Mouse (Mus musculus) embryonic facial prominence, embryonic 12.5 days (tissue): ENCODE results near the gene Gfi1b. TPM values are rescaled to one million over a fixed set of nuclear protein-coding genes. Genes with fewer than 3 reads are reported as not detected.

Experiments
- ATAC-seq: fragments of 200-750 bp; cut with Nextera tagmentation; 2 replicates; pipeline ENCODE4 v1.8.0; 2017; ENCODE audit not compliant: insufficient number of reproducible peaks, insufficient read depth, low FRiP score, low TSS enrichment
- H3K27ac ChIP-seq: fragments of 300-500 bp; sonication (generic); 2 replicates; pipeline ENCODE4 v1.5.1; 2016; ENCODE audit warnings: mild to moderate bottlenecking
- H3K27me3 ChIP-seq: fragments of 300-500 bp; sonication (generic); 2 replicates; pipeline ENCODE4 v1.6.1; 2016; ENCODE audit warnings: mild to moderate bottlenecking, moderate library complexity
- H3K36me3 ChIP-seq: fragments of 300-500 bp; sonication (generic); 2 replicates; pipeline ENCODE4 v1.6.1; 2016; ENCODE audit warnings: mild to moderate bottlenecking
- H3K4me1 ChIP-seq: fragments of 300-500 bp; sonication (generic); 2 replicates; pipeline ENCODE4 v1.6.1; 2016
- H3K4me2 ChIP-seq: fragments of 300-500 bp; sonication (generic); replicated peaks from 2 replicates; pipeline ENCODE4 v1.6.1; 2016; ENCODE audit warnings: mild to moderate bottlenecking, moderate library complexity
- H3K4me3 ChIP-seq: fragments of 300-500 bp; sonication (generic); 2 replicates; pipeline ENCODE4 v1.5.1; 2016; ENCODE audit warnings: mild to moderate bottlenecking
- H3K9ac ChIP-seq: fragments of 300-500 bp; sonication (generic); 2 replicates; pipeline ENCODE4 v1.6.1; 2016; ENCODE audit warnings: mild to moderate bottlenecking, moderate library complexity
- H3K9me3 ChIP-seq: fragments of 300-500 bp; sonication (generic); 2 replicates; pipeline ENCODE4 v1.6.1; 2016; ENCODE audit warnings: mild to moderate bottlenecking, moderate library complexity
- WGBS: fragments of 180-500 bp; shearing (Covaris S2); methylation state at CpG from one replicate; pipeline ENCODE4 v1.1.7; 2016; 5-methylcytosine and 5-hydroxymethylcytosine counted together
- polyA plus RNA-seq: library from polyadenylated mRNA; unstranded; fragments of >200 nt; fragmentation: Nextera tagmentation; extraction: Ambion mirVana; gene quantifications from 2 replicates; pipeline ENCODE4 v1.2.1, GENCODE M21; 2016

The Gfi1b gene
- polyA plus RNA-seq, 1 experiment from 2014 or later: 1.0 TPM

GRCm38 (mm10) chr2:28639794-28640193 lies 18.0 kb upstream of the Gfi1b start:
- no peak overlapping the region for H3K27ac ChIP-seq
- no peak overlapping the region for H3K9ac ChIP-seq
- no peak for ATAC-seq
- no peaks in the 10 kb centered on the region for H3K36me3 ChIP-seq
- H3K27me3 ChIP-seq: no peaks in the 10 kb centered on the region
- WGBS: 48% methylated on average over 7 of the region's 7 CpGs
- H3K4me3 ChIP-seq: no peak overlapping the region
- no peaks in the 10 kb centered on the region for H3K9me3 ChIP-seq
- peaks cover 30% of the 10 kb centered on the region; the same call in 1 of the 2 replicates for H3K4me1 ChIP-seq
- no peak overlapping the region for H3K4me2 ChIP-seq

- peaks cover 30% of the 10 kb centered on the region; the same call in 1 of the 2 replicates for H3K4me1 ChIP-seq
- WGBS: 4% methylated on average over 9 of the region's 9 CpGs
- 0 out of 2 replicates have a peak overlapping the region, but pooled peaks have one; percentile 30 for H3K9ac ChIP-seq
Observed at GRCm38 (mm10) chr2:28638886-28639285, 17.1 kb upstream of the Gfi1b start.

GRCm38 (mm10) chr2:28638352-28638751 lies 16.6 kb upstream of the Gfi1b start:
- ATAC-seq: no peak
- Histone ChIP-seq H3K4me2 (peak overlapping the region; percentile 45), H3K36me3 (no peaks in the 10 kb centered on the region), H3K27me3 (no peaks in the 10 kb centered on the region), H3K27ac (peak overlapping the region; percentile 57; the same call in 1 of the 2 replicates), H3K4me1 (peaks cover 30% of the 10 kb centered on the region; the same call in 1 of the 2 replicates), H3K9ac (0 out of 2 replicates have a peak overlapping the region, but pooled peaks have one; percentile 30), H3K4me3 (peak overlapping the region; percentile 9; the same call in 1 of the 2 replicates), H3K9me3 (no peaks in the 10 kb centered on the region)
- WGBS: 15% methylated on average over 9 of the region's 9 CpGs

More at GRCm38 (mm10) chr2:28638886-28639285, 17.1 kb upstream of the Gfi1b start:
- Histone ChIP-seq H3K4me2 (peak overlapping the region; percentile 45), H3K36me3 (no peaks in the 10 kb centered on the region), H3K4me3 (peak overlapping the region; percentile 9; the same call in 1 of the 2 replicates), H3K27me3 (no peaks in the 10 kb centered on the region), H3K27ac (peak overlapping the region; percentile 57; the same call in 1 of the 2 replicates), H3K9me3 (no peaks in the 10 kb centered on the region)
- ATAC-seq: no peak

GRCm38 (mm10) chr2:28637106-28637845 lies 15.5 kb upstream of the Gfi1b start:
- no peak overlapping the region for H3K9ac ChIP-seq
- WGBS: 75% methylated on average over 9 of the region's 9 CpGs

GRCm38 (mm10) chr2:28635199-28635598 lies 13.4 kb upstream of the Gfi1b start:
- H3K27me3 ChIP-seq: no peaks in the 10 kb centered on the region
- peaks cover 19% of the 10 kb centered on the region; the same call in 1 of the 2 replicates for H3K4me1 ChIP-seq
- H3K9ac ChIP-seq: no peak overlapping the region
- no peaks in the 10 kb centered on the region for H3K36me3 ChIP-seq
- H3K27ac ChIP-seq: no peak overlapping the region
- ATAC-seq: no peak
- no peak overlapping the region for H3K4me3 ChIP-seq
- WGBS: 89% methylated on average over 1 of the region's 1 CpGs
- H3K9me3 ChIP-seq: no peaks in the 10 kb centered on the region
- no peak overlapping the region for H3K4me2 ChIP-seq

More at GRCm38 (mm10) chr2:28637106-28637845, 15.5 kb upstream of the Gfi1b start:
- Histone ChIP-seq H3K27ac (no peak overlapping the region), H3K4me2 (no peak overlapping the region), H3K4me3 (no peak overlapping the region), H3K4me1 (peaks cover 22% of the 10 kb centered on the region; the same call in 1 of the 2 replicates), H3K36me3 (no peaks in the 10 kb centered on the region), H3K27me3 (no peaks in the 10 kb centered on the region), H3K9me3 (no peaks in the 10 kb centered on the region)
- ATAC-seq: no peak

- Histone ChIP-seq H3K27me3 (no peaks in the 10 kb centered on the region), H3K27ac (no peak overlapping the region), H3K4me3 (no peak overlapping the region), H3K4me2 (no peak overlapping the region), H3K9ac (no peak overlapping the region), H3K9me3 (no peaks in the 10 kb centered on the region), H3K4me1 (peaks cover 15% of the 10 kb centered on the region; the same call in 1 of the 2 replicates), H3K36me3 (no peaks in the 10 kb centered on the region)
- WGBS: 57% methylated on average over 4 of the region's 4 CpGs
- no peak for ATAC-seq
Observed at GRCm38 (mm10) chr2:28633136-28633535, 11.4 kb upstream of the Gfi1b start.

GRCm38 (mm10) chr2:28632626-28633025 lies 10.8 kb upstream of the Gfi1b start:
- Histone ChIP-seq H3K36me3 (no peaks in the 10 kb centered on the region), H3K9ac (no peak overlapping the region), H3K4me2 (no peak overlapping the region), H3K27ac (no peak overlapping the region), H3K27me3 (no peaks in the 10 kb centered on the region), H3K4me1 (peaks cover 10% of the 10 kb centered on the region; the same call in 1 of the 2 replicates), H3K9me3 (no peaks in the 10 kb centered on the region), H3K4me3 (no peak overlapping the region)
- no peak for ATAC-seq
- 67% methylated on average over 1 of the region's 1 CpGs for WGBS

GRCm38 (mm10) chr2:28629911-28630381 lies 8.2 kb upstream of the Gfi1b start:
- Histone ChIP-seq H3K9me3 (no peaks in the 10 kb centered on the region), H3K27me3 (no peaks in the 10 kb centered on the region), H3K4me2 (no peak overlapping the region), H3K36me3 (no peaks in the 10 kb centered on the region), H3K4me3 (no peak overlapping the region), H3K9ac (no peak overlapping the region), H3K4me1 (peaks cover 4% of the 10 kb centered on the region; the same call in 1 of the 2 replicates), H3K27ac (no peak overlapping the region)
- WGBS: 47% methylated on average over 4 of the region's 4 CpGs
- ATAC-seq: no peak

GRCm38 (mm10) chr2:28628053-28628452 lies 6.3 kb upstream of the Gfi1b start:
- no peaks in the 10 kb centered on the region for H3K9me3 ChIP-seq

GRCm38 (mm10) chr2:28626038-28626437 lies 4.3 kb upstream of the Gfi1b start:
- Histone ChIP-seq H3K9me3 (no peaks in the 10 kb centered on the region), H3K4me2 (no peak overlapping the region), H3K27ac (no peak overlapping the region), H3K4me3 (no peak overlapping the region), H3K36me3 (no peaks in the 10 kb centered on the region), H3K4me1 (peaks cover 8% of the 10 kb centered on the region; the same call in 1 of the 2 replicates), H3K27me3 (peaks cover 19% of the 10 kb centered on the region), H3K9ac (no peak overlapping the region)
- ATAC-seq: no peak
- WGBS: 66% methylated on average over 3 of the region's 3 CpGs

More at GRCm38 (mm10) chr2:28628053-28628452, 6.3 kb upstream of the Gfi1b start:
- H3K36me3 ChIP-seq: no peaks in the 10 kb centered on the region
- ATAC-seq: no peak
- no peak overlapping the region for H3K27ac ChIP-seq
- no peak overlapping the region for H3K4me3 ChIP-seq
- 0 out of 2 replicates have a peak, but pooled peaks cover under 1% of the 10 kb centered on the region for H3K27me3 ChIP-seq
- WGBS: 57% methylated on average over 2 of the region's 2 CpGs
- H3K9ac ChIP-seq: no peak overlapping the region
- peaks cover 4% of the 10 kb centered on the region; the same call in 1 of the 2 replicates for H3K4me1 ChIP-seq
- no peak overlapping the region for H3K4me2 ChIP-seq

GRCm38 (mm10) chr2:28624870-28625269 lies 3.1 kb upstream of the Gfi1b start:
- Histone ChIP-seq H3K9me3 (no peaks in the 10 kb centered on the region), H3K27me3 (peaks cover 25% of the 10 kb centered on the region), H3K4me2 (no peak overlapping the region), H3K27ac (no peak overlapping the region), H3K4me3 (no peak overlapping the region), H3K36me3 (no peaks in the 10 kb centered on the region), H3K4me1 (peaks cover 5% of the 10 kb centered on the region; the same call in 1 of the 2 replicates), H3K9ac (no peak overlapping the region)
- ATAC-seq: no peak
- WGBS: 87% methylated on average over 3 of the region's 3 CpGs
